Mouse (Mus musculus) MEL (cell line): Measurements from ENCODE around the gene Crybb3. TPM values are rescaled to one million over a fixed set of nuclear protein-coding genes. Genes with fewer than 3 reads are reported as not detected.

Source experiments
- DNase-seq: peaks from one replicate; pipeline ENCODE4 v3.0.0; 2011; ENCODE audit warnings: low read depth, low spot score
- H3K27ac ChIP-seq: 2 replicates; pipeline ENCODE4 v1.5.1; 2012; ENCODE audit warnings: low read depth, mild to moderate bottlenecking, control low read depth, low read length, moderate library complexity; ENCODE audit not compliant: control insufficient read depth
- H3K27me3 ChIP-seq, 2 experiments: fragments of 150-350 bp in 1 of 2; sonication (generic) in 1 of 2; 2 replicates each; pipeline ENCODE4 v1.6.1; 2012; ENCODE audit warnings: low read length in 2 of 2, mild to moderate bottlenecking in 2 of 2, improper control_type of control experiment in 1 of 2, moderate library complexity in 1 of 2; ENCODE audit not compliant: insufficient read depth in 2 of 2, control insufficient read depth in 1 of 2
- H3K36me3 ChIP-seq, 2 experiments: 2 replicates each; pipeline ENCODE4 v1.6.1; 2012 to 2014; ENCODE audit warnings: low read length in 2 of 2, improper control_type of control experiment in 1 of 2, inconsistent platforms in 1 of 2, mild to moderate bottlenecking in 1 of 2; ENCODE audit not compliant: insufficient read depth in 2 of 2, control insufficient read depth in 1 of 2
- H3K4me1 ChIP-seq, 2 experiments: fragments of 150-350 bp in 1 of 2; sonication (generic) in 1 of 2; 2 replicates each; pipeline ENCODE4 v1.6.1; 2012; ENCODE audit warnings: low read length in 2 of 2, improper control_type of control experiment in 1 of 2, mild to moderate bottlenecking in 1 of 2; ENCODE audit not compliant: insufficient read depth in 2 of 2, control insufficient read depth in 1 of 2
- H3K4me3 ChIP-seq, 2 experiments: fragments of 150-350 bp in 1 of 2; sonication (generic) in 1 of 2; 2 replicates each; pipeline ENCODE4 v1.5.1; 2012; ENCODE audit warnings: low read depth in 2 of 2, low read length in 2 of 2, mild to moderate bottlenecking in 2 of 2, moderate library complexity in 2 of 2, control low read depth in 1 of 2, improper control_type of control experiment in 1 of 2; ENCODE audit not compliant: control insufficient read depth in 1 of 2, insufficient read depth in 1 of 2
- H3K79me2 ChIP-seq: 2 replicates; pipeline ENCODE4 v1.6.1; 2012; ENCODE audit warnings: mild to moderate bottlenecking, low read length, moderate library complexity; ENCODE audit not compliant: control insufficient read depth, poor library complexity, insufficient read depth
- H3K9ac ChIP-seq: 2 replicates; pipeline ENCODE4 v1.6.1; 2012; ENCODE audit warnings: low read depth, mild to moderate bottlenecking, control low read depth, low read length, moderate library complexity; ENCODE audit not compliant: control insufficient read depth, poor library complexity, severe bottlenecking
- H3K9me3 ChIP-seq: fragments of 150-350 bp; sonication (generic); replicated peaks from 2 replicates; pipeline ENCODE4 v1.6.1; 2012; ENCODE audit warnings: mild to moderate bottlenecking, low read length, improper control_type of control experiment, moderate library complexity; ENCODE audit not compliant: insufficient read depth
- BHLHE40 ChIP-seq: IDR thresholded peaks from 2 replicates; pipeline ENCODE4 v1.6.1; 2012; ENCODE audit warnings: low read depth, mild to moderate bottlenecking, inconsistent platforms, low read length, improper control_type of control experiment, borderline replicate concordance
- CHD2 ChIP-seq: IDR thresholded peaks from 2 replicates; pipeline ENCODE4 v1.6.1; 2011; ENCODE audit warnings: low read length, improper control_type of control experiment
- CTCF ChIP-seq, 3 experiments: IDR thresholded peaks in 2 of 3; conservative IDR thresholded peaks in 1 of 3; 2 replicates each; pipeline ENCODE4 v1.5.1; 2011 to 2012; ENCODE audit warnings: low read length in 3 of 3, low read depth in 2 of 3, mild to moderate bottlenecking in 2 of 3, improper control_type of control experiment in 1 of 3, inconsistent platforms in 1 of 3, mixed read lengths in 1 of 3, moderate library complexity in 1 of 3; ENCODE audit not compliant: control insufficient read depth in 1 of 3, insufficient read depth in 1 of 3, poor library complexity in 1 of 3, severe bottlenecking in 1 of 3
- EP300 ChIP-seq, 2 experiments: IDR thresholded peaks; 2 replicates each; pipeline ENCODE4 v1.6.1; 2011; ENCODE audit warnings: improper control_type of control experiment in 2 of 2, low read length in 2 of 2, low read depth in 1 of 2, mild to moderate bottlenecking in 1 of 2
- ETS1 ChIP-seq: IDR thresholded peaks from 2 replicates; pipeline ENCODE4 v1.6.1; 2012; ENCODE audit warnings: low read depth, mild to moderate bottlenecking, inconsistent platforms, low read length, improper control_type of control experiment, moderate library complexity
- GABPA ChIP-seq: IDR thresholded peaks from 2 replicates; pipeline ENCODE4 v1.6.1; 2012; ENCODE audit warnings: low read depth, mild to moderate bottlenecking, inconsistent platforms, low read length, improper control_type of control experiment, moderate library complexity
- GATA1 ChIP-seq: IDR thresholded peaks from 2 replicates; pipeline ENCODE4 v1.6.1; 2011; ENCODE audit warnings: low read depth, low read length, improper control_type of control experiment
- JUND ChIP-seq: IDR thresholded peaks from 2 replicates; pipeline ENCODE4 v1.6.1; 2011; ENCODE audit warnings: low read depth, mild to moderate bottlenecking, improper control_type of control experiment, low read length
- MAX ChIP-seq: IDR thresholded peaks from 2 replicates; pipeline ENCODE4 v1.6.1; 2011; ENCODE audit warnings: low read length, improper control_type of control experiment
- MAZ ChIP-seq: IDR thresholded peaks from 2 replicates; pipeline ENCODE4 v1.6.1; 2012; ENCODE audit warnings: low read depth, mild to moderate bottlenecking, inconsistent platforms, low read length, improper control_type of control experiment
- MXI1 ChIP-seq: IDR thresholded peaks from 2 replicates; pipeline ENCODE4 v1.6.1; 2011; ENCODE audit warnings: mild to moderate bottlenecking, low read depth, low read length, improper control_type of control experiment
- MYB ChIP-seq: IDR thresholded peaks from 2 replicates; pipeline ENCODE4 v1.6.1; 2011; ENCODE audit warnings: mild to moderate bottlenecking, low read depth, low read length, improper control_type of control experiment
- MYC ChIP-seq: IDR thresholded peaks from 2 replicates; pipeline ENCODE4 v1.6.1; 2011; ENCODE audit warnings: low read depth, mild to moderate bottlenecking, low read length, improper control_type of control experiment, moderate library complexity
- NELFE ChIP-seq: IDR thresholded peaks from 2 replicates; pipeline ENCODE4 v1.6.1; 2011; ENCODE audit warnings: low read depth, low read length, improper control_type of control experiment
- POLR2A ChIP-seq, 2 experiments: IDR thresholded peaks; 2 replicates each; pipeline ENCODE4 v1.6.1; 2011 to 2012; ENCODE audit warnings: low read length in 2 of 2, mild to moderate bottlenecking in 2 of 2, control low read depth in 1 of 2, improper control_type of control experiment in 1 of 2, low read depth in 1 of 2, moderate library complexity in 1 of 2; ENCODE audit not compliant: control insufficient read depth in 1 of 2, insufficient read depth in 1 of 2, poor library complexity in 1 of 2
- POLR2AphosphoS2 ChIP-seq: IDR thresholded peaks from 2 replicates; pipeline ENCODE4 v1.6.1; 2011; ENCODE audit warnings: low read length, improper control_type of control experiment
- RCOR1 ChIP-seq: IDR thresholded peaks from 2 replicates; pipeline ENCODE4 v1.6.1; 2012; ENCODE audit warnings: low read depth, mild to moderate bottlenecking, inconsistent platforms, low read length, improper control_type of control experiment
- SIN3A ChIP-seq: IDR thresholded peaks from 2 replicates; pipeline ENCODE4 v1.6.1; 2012; ENCODE audit warnings: low read length, improper control_type of control experiment, inconsistent platforms
- SMC3 ChIP-seq: IDR thresholded peaks from 2 replicates; pipeline ENCODE4 v1.6.1; 2011; ENCODE audit warnings: low read depth, low read length, improper control_type of control experiment
- TCF12 ChIP-seq: IDR thresholded peaks from 2 replicates; pipeline ENCODE4 v1.6.1; 2014; ENCODE audit warnings: low read depth, mild to moderate bottlenecking, inconsistent platforms, low read length, improper control_type of control experiment, moderate library complexity
- UBTF ChIP-seq: IDR thresholded peaks from 2 replicates; pipeline ENCODE4 v1.6.1; 2012; ENCODE audit warnings: low read depth, mild to moderate bottlenecking, inconsistent platforms, low read length, improper control_type of control experiment, moderate library complexity, borderline replicate concordance; ENCODE audit not compliant: insufficient read depth
- USF1 ChIP-seq: IDR thresholded peaks from 2 replicates; pipeline ENCODE4 v1.6.1; 2014; ENCODE audit warnings: low read depth, mild to moderate bottlenecking, inconsistent platforms, low read length, improper control_type of control experiment, moderate library complexity
- USF2 ChIP-seq, 2 experiments: IDR thresholded peaks; 2 replicates each; pipeline ENCODE4 v1.6.1; 2011 to 2012; ENCODE audit warnings: improper control_type of control experiment in 2 of 2, low read length in 2 of 2, borderline replicate concordance in 1 of 2, inconsistent platforms in 1 of 2, low read depth in 1 of 2, mild to moderate bottlenecking in 1 of 2; ENCODE audit not compliant: insufficient read depth in 1 of 2
- ZC3H11A ChIP-seq: IDR thresholded peaks from 2 replicates; pipeline ENCODE4 v1.6.1; 2012; ENCODE audit warnings: low read depth, mild to moderate bottlenecking, inconsistent platforms, low read length, improper control_type of control experiment
- ZMIZ1 ChIP-seq: IDR thresholded peaks from 2 replicates; pipeline ENCODE4 v1.6.1; 2012; ENCODE audit warnings: low read depth, mild to moderate bottlenecking, inconsistent platforms, low read length, improper control_type of control experiment, moderate library complexity
- ZNF384 ChIP-seq: IDR thresholded peaks from 2 replicates; pipeline ENCODE4 v1.6.1; 2012; ENCODE audit warnings: low read depth, mild to moderate bottlenecking, inconsistent platforms, low read length, improper control_type of control experiment
- polyA plus RNA-seq, 2 experiments: library from polyadenylated mRNA; stranded (reverse) in 1 of 2; unstranded in 1 of 2; fragments of >175 nt in 1 of 2; fragments of >200 nt in 1 of 2; gene quantifications; 2 replicates each; pipeline versions ENCODE4 v1.2.1 to v1.2.4; 2012; ENCODE audit warnings: low replicate concordance in 2 of 2, low read depth in 1 of 2; ENCODE audit not compliant: insufficient read length in 2 of 2, insufficient read depth in 1 of 2, missing spikeins in 1 of 2
- total RNA-seq: library from RNA; depleted of rRNA; stranded (reverse); fragments of 300-350 nt; gene quantifications from 2 replicates; pipeline ENCODE4 v1.2.3, GENCODE M21; 2012

Gene Crybb3
- total and polyA plus RNA-seq, 3 experiments = not detected

DNA sequence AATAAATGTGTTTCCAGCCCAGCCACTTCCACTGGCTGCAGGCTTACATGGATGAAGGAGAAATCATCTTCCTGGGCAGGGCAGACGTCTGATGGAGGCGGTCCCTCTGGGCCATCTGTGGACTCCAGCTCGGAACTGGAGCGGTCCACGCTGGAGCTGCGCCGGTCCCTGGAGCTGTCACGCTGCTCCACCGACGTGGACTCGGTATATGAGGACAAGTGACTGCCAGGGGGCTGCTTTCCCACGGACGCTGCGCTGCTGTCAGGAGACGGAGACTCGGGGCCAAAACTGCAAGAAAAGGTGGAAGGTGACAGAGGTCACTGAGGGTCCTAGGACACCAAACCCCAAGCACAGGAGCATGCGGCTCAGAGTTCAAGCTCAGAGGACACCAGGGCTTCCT lies 16.2 kb upstream of the Crybb3 start:
- no peak for DNase-seq
- H3K4me1 ChIP-seq = no peaks in the 10 kb centered on the region
- TF ChIP-seq CTCF (IDR thresholded peaks at IDR 0.05 in 2 of 3, conservative IDR thresholded peaks at IDR 0.05 in 1 of 3; ENCODE audit: control insufficient read depth in 1 of 3, insufficient read depth in 1 of 3, low read depth in 2 of 3, low read length in 3 of 3, poor library complexity in 1 of 3, severe bottlenecking in 1 of 3) = no peak
- no peak for TF ChIP-seq BHLHE40
- no peak for TF ChIP-seq POLR2AphosphoS2
- TF ChIP-seq TCF12 = no peak
- TF ChIP-seq ZNF384 = no peak
- no peak for TF ChIP-seq EP300 (IDR thresholded peaks at IDR 0.05; ENCODE audit: low read depth in 1 of 2, low read length in 2 of 2)
- TF ChIP-seq MXI1 = no peak
- no peak for TF ChIP-seq ETS1
- no peak for TF ChIP-seq MYB
- TF ChIP-seq NELFE = no peak
- no peak for TF ChIP-seq MAZ
- H3K79me2 ChIP-seq = no peaks in the 10 kb centered on the region
- H3K4me3 ChIP-seq = no peak overlapping the region
- H3K27me3 ChIP-seq = no peaks in the 10 kb centered on the region
- H3K27ac ChIP-seq = no peak overlapping the region
- no peak overlapping the region for H3K9ac ChIP-seq
- H3K36me3 ChIP-seq = no peaks in the 10 kb centered on the region
- no peaks in the 10 kb centered on the region for H3K9me3 ChIP-seq

DNA sequence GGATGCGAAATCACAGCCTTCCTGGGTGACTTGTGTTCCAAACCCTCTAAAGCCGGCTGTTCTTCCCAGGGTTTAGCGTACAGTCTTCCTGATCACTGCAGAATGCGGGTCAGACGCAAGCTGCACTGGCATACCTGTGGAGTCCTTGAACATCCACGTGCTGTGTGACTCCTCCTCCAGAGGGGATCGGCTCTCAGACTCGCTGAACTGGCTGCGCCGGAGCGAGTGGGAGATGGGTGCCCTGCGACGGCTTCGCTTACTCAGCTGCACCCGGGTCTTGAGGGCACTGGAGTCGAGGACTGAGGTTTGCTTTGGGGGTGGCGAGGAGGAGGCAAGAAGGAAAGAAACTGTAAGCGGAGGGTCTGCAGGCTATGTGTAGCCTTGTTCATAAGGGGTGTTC lies 14.1 kb upstream of the Crybb3 start:
- no peak overlapping the region for H3K4me3 ChIP-seq
- H3K4me1 ChIP-seq = no peaks in the 10 kb centered on the region
- no peak for TF ChIP-seq MAX
- no peak for TF ChIP-seq ETS1
- TF ChIP-seq POLR2A (IDR thresholded peaks at IDR 0.05; ENCODE audit: control insufficient read depth in 1 of 2, insufficient read depth in 1 of 2, low read depth in 1 of 2, low read length in 2 of 2, poor library complexity in 1 of 2) = no peak
- TF ChIP-seq GATA1 = no peak
- TF ChIP-seq, all 39 proteins: peak for 0
- no peaks in the 10 kb centered on the region for H3K36me3 ChIP-seq
- H3K9ac ChIP-seq = no peak overlapping the region
- DNase-seq = no peak
- no peaks in the 10 kb centered on the region for H3K27me3 ChIP-seq
- no peaks in the 10 kb centered on the region for H3K79me2 ChIP-seq
- no peak overlapping the region for H3K27ac ChIP-seq
- H3K9me3 ChIP-seq = no peaks in the 10 kb centered on the region

DNA sequence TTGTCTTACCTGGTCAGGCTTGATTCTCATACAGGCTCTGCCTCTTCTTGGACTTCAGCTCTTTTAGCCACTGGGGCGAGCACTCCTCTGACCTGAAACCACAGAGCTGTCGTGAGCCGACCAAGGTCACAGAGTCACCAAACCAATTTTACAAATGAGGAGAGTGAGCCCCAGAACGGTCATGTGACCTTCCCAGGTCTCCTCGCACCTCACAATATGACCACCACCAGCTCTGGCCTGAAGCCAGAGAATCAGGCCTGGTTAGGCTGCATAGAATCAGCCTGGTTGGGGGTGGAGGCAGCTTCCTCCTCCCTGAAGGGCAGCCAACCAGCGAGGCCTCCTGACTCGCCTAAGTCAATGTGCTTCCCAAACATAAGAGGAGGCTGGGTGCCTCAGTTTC lies 11.0 kb upstream of the Crybb3 start:
- H3K4me3 ChIP-seq = no peak overlapping the region
- H3K79me2 ChIP-seq = no peaks in the 10 kb centered on the region
- H3K9ac ChIP-seq = no peak overlapping the region
- TF ChIP-seq RCOR1 (no peak), NELFE (no peak), MYC (no peak), TCF12 (no peak), GABPA (no peak), CHD2 (no peak), EP300 (IDR thresholded peaks at IDR 0.05; ENCODE audit: low read depth in 1 of 2, low read length in 2 of 2) (no peak), SIN3A (no peak), SMC3 (no peak), USF2 (IDR thresholded peaks at IDR 0.05; ENCODE audit: borderline replicate concordance in 1 of 2, insufficient read depth in 1 of 2, low read depth in 1 of 2, low read length in 2 of 2) (no peak), MYB (no peak), MAZ (no peak), JUND (no peak), ZMIZ1 (no peak), USF1 (no peak), ZC3H11A (no peak), MAX (no peak), ETS1 (no peak), UBTF (no peak)
- no peak for DNase-seq
- no peaks in the 10 kb centered on the region for H3K27me3 ChIP-seq
- H3K9me3 ChIP-seq = no peaks in the 10 kb centered on the region
- H3K27ac ChIP-seq = no peak overlapping the region
- no peaks in the 10 kb centered on the region for H3K36me3 ChIP-seq
- H3K4me1 ChIP-seq = no peaks in the 10 kb centered on the region
